Mouse (Mus musculus): ENCODE measurements around the gene Preb.

DNA sequence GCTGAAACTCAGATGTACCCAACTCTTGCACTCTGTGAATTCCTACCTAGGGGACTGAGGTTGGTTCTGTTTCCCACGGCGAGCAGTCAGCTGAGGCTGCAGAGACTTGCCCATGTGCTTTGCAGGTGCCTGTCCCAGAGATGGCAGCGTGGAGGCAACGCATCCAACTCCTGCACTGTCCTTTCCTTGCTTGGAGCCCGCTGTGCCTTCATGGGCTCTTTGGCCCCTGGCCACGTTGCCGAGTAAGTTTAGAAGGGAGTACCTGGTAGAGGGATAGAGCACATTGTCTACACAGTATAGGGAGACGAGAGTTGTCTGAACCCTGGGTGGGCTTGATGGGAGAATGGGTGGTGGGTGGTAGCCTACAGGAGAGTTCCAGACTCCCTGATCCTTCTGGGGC, 35.5 kb downstream of the Preb start:
- TF ChIP-seq ZNF384 (IDR thresholded peaks at IDR 0.05; ENCODE audit: low read depth, low read length) = no peak
- TF ChIP-seq ZC3H11A (IDR thresholded peaks at IDR 0.05; ENCODE audit: borderline replicate concordance, low read depth, low read length) = no peak
- no peak for TF ChIP-seq CHD2 (IDR thresholded peaks at IDR 0.05; ENCODE audit: low read depth, low read length)

All from ES-E14 (cell line).